ENCODE assay signal across 12 mouse cellular contexts in genomic region chr8:77044849-77045248, GRCm38 (mm10).
A peak's percentile ranks its signal among the peaks of the same experiment; 100 is the strongest.
DNase-seq lines count a peak whose midpoint lies in the region; ATAC-seq and TF ChIP-seq lines count a peak whose summit lies in the region.
"Had no signal": no experiment of that assay in that cellular context is flagged by ENCODE, and none has a peak within 500 bp of the region (broad histone marks: within the 10 kb centered on the region; RNA-seq: fewer than 3 reads in every experiment).

No protein-coding gene starts in this region.

- H3K9me3 ChIP-seq in MEL (replicated peaks; ENCODE audit: insufficient read depth, low read length): no peaks in the 10 kb centered on the region
- no peaks in the 10 kb centered on the region for H3K9me3 ChIP-seq in liver, embryonic 15.5 days (replicated peaks)
- H3K9me3 ChIP-seq: heart, embryonic 15.5 days had no signal

- no peak for TF ChIP-seq POLR2A in MEL (IDR thresholded peaks at IDR 0.05; ENCODE audit: control insufficient read depth in 1 of 2, insufficient read depth in 1 of 2, low read depth in 1 of 2, low read length in 2 of 2, poor library complexity in 1 of 2)

- no peak for TF ChIP-seq CTCF in MEL (IDR thresholded peaks at IDR 0.05 in 2 of 3, conservative IDR thresholded peaks at IDR 0.05 in 1 of 3; ENCODE audit: control insufficient read depth in 1 of 3, insufficient read depth in 1 of 3, low read depth in 2 of 3, low read length in 3 of 3, poor library complexity in 1 of 3, severe bottlenecking in 1 of 3)

- H3K9ac ChIP-seq in MEL (ENCODE audit: control insufficient read depth, low read depth, low read length, poor library complexity, severe bottlenecking): 0 out of 2 replicates have a peak overlapping the region, but pooled peaks have one; percentile 22
- H3K9ac ChIP-seq in liver, embryonic 15.5 days: no peak overlapping the region
- H3K9ac ChIP-seq: heart, embryonic 15.5 days had no signal

- H3K27ac ChIP-seq in MEL (ENCODE audit: control insufficient read depth, low read depth, low read length): 0 out of 2 replicates have a peak overlapping the region, but pooled peaks have one; percentile 23
- H3K27ac ChIP-seq in liver, embryonic 15.5 days (replicated peaks): peak overlapping the region; percentile 48; the same call in 1 of the 2 replicates
- H3K27ac ChIP-seq: heart, embryonic 15.5 days had no signal

- peaks cover 0 to 11% of the 10 kb centered on the region in 2 experiments; a peak in 2 of 4 replicates for H3K36me3 ChIP-seq in MEL (ENCODE audit: control insufficient read depth in 1 of 2, insufficient read depth in 2 of 2, low read length in 2 of 2)
- H3K36me3 ChIP-seq in liver, embryonic 15.5 days (replicated peaks): no peaks in the 10 kb centered on the region
- H3K36me3 ChIP-seq: heart, embryonic 15.5 days had no signal

- no peaks in the 10 kb centered on the region for H3K79me2 ChIP-seq in MEL (ENCODE audit: control insufficient read depth, insufficient read depth, low read length, poor library complexity)

- intact Hi-C loops in heart, postnatal 14 days (cut with DNase I): loop anchor here (5.0 kb wide), 1 partner anchor 143 kb away; no protein-coding TSS in a partner anchor
- intact Hi-C loops in left cerebral cortex, postnatal 25 days (cut with DNase I): no loop called here

- peaks cover 11 to 13% of the 10 kb centered on the region in 2 experiments for H3K4me1 ChIP-seq in MEL (ENCODE audit: control insufficient read depth in 1 of 2, insufficient read depth in 2 of 2, low read length in 2 of 2)
- H3K4me1 ChIP-seq in liver, embryonic 15.5 days (replicated peaks): peaks cover 23% of the 10 kb centered on the region
- H3K4me1 ChIP-seq: heart, embryonic 15.5 days had no signal

- peak; percentile 82 to 95 for TF ChIP-seq EP300 in MEL (IDR thresholded peaks at IDR 0.05; ENCODE audit: low read depth in 1 of 2, low read length in 2 of 2)

- H3K27me3 ChIP-seq in MEL (ENCODE audit: control insufficient read depth in 1 of 2, insufficient read depth in 2 of 2, low read length in 2 of 2): no peaks in the 10 kb centered on the region
- H3K27me3 ChIP-seq in liver, embryonic 15.5 days: no peaks in the 10 kb centered on the region
- H3K27me3 ChIP-seq: heart, embryonic 15.5 days had no signal

- peak overlapping the region; percentile 23; the same call in 1 of the 2 replicates for H3K4me2 ChIP-seq in liver, embryonic 15.5 days
- H3K4me2 ChIP-seq: heart, embryonic 15.5 days had no signal

- ATAC-seq in liver, embryonic 15.5 days (ENCODE audit: insufficient read depth): peak; percentile 99
- ATAC-seq: forebrain, embryonic 14.5 days had no signal

- peak overlapping the region in 1 of 2 experiments; percentile 5; a peak in 1 of 4 replicates for H3K4me3 ChIP-seq in MEL (ENCODE audit: control insufficient read depth in 1 of 2, insufficient read depth in 1 of 2, low read depth in 2 of 2, low read length in 2 of 2)
- no peak overlapping the region for H3K4me3 ChIP-seq in liver, embryonic 15.5 days (replicated peaks)
- H3K4me3 ChIP-seq: heart, embryonic 15.5 days had no signal

- no peak for TF ChIP-seq RAD21 in MEL (IDR thresholded peaks at IDR 0.05; ENCODE audit: low read depth, low read length)

- peak; percentile 73 for DNase-seq in MEL (ENCODE audit: low read depth, low spot score)
- peak; percentile 2 for DNase-seq in c-Kit-positive CD71-negative TER-119-negative erythroid progenitor cells, embryonic 14.5 days (ENCODE audit: low read depth)
- peak; percentile 30 to 32 for DNase-seq in heart, postnatal 14 days
- DNase-seq in left cerebral cortex, postnatal 25 days (ENCODE audit: low spot score in 2 of 2): no peak
- DNase-seq in thymus, postnatal 10 days (ENCODE audit: low spot score in 2 of 2): no peak
- no peak for DNase-seq in frontal cortex, postnatal 36 days (ENCODE audit: low spot score in 2 of 2)
- DNase-seq: cerebellum, adult 18-20 months; kidney, adult 9 months; lung, postnatal 10 days had no signal

- 15% methylated on average over 12 of the region's 12 CpGs for WGBS in liver, embryonic 15.5 days (ENCODE audit: insufficient replicate concordance)

TF ChIP-seq in MEL, 35 proteins besides CTCF, POLR2A, EP300 and RAD21:
- 0 out of 2 replicates have a peak, but pooled peaks have one; percentile 31 for TF ChIP-seq ELF1 (IDR thresholded peaks at IDR 0.05; ENCODE audit: low read depth, low read length)
- TF ChIP-seq MAFK (IDR thresholded peaks at IDR 0.05; ENCODE audit: borderline replicate concordance, low read depth, low read length): peak; percentile 18; the same call in 1 of the 2 replicates
- TF ChIP-seq NRF1 (IDR thresholded peaks at IDR 0.05; ENCODE audit: insufficient read depth, low read depth, low read length, poor library complexity, severe bottlenecking): no peak; the same call in 1 of the 2 replicates
- TF ChIP-seq USF2 (IDR thresholded peaks at IDR 0.05; ENCODE audit: borderline replicate concordance in 1 of 2, insufficient read depth in 1 of 2, low read depth in 1 of 2, low read length in 2 of 2): 0 out of 4 replicates have a peak, but pooled peaks of 1 of the 2 experiments have one; percentile 27
- peak; percentile 97 for TF ChIP-seq MYC (IDR thresholded peaks at IDR 0.05; ENCODE audit: low read depth, low read length)
- no peak for TF ChIP-seq SMC3 (IDR thresholded peaks at IDR 0.05; ENCODE audit: low read depth, low read length)
- TF ChIP-seq KAT2A (conservative IDR thresholded peaks at IDR 0.05; ENCODE audit: low read depth, low read length): no peak; the same call in 1 of the 2 replicates
- TF ChIP-seq MEF2A (IDR thresholded peaks at IDR 0.05; ENCODE audit: extremely low read depth, insufficient replicate concordance, low read depth, low read length, poor library complexity, severe bottlenecking): peak; percentile 50; the same call in 1 of the 2 replicates
- peak; percentile 98 for TF ChIP-seq MXI1 (IDR thresholded peaks at IDR 0.05; ENCODE audit: low read depth, low read length)
- TF ChIP-seq ZNF384 (IDR thresholded peaks at IDR 0.05; ENCODE audit: low read depth, low read length): no peak
- peak; percentile 100 for TF ChIP-seq BHLHE40 (IDR thresholded peaks at IDR 0.05; ENCODE audit: borderline replicate concordance, low read depth, low read length)
- peak; percentile 93 for TF ChIP-seq ETS1 (IDR thresholded peaks at IDR 0.05; ENCODE audit: low read depth, low read length)
- TF ChIP-seq USF1 (IDR thresholded peaks at IDR 0.05; ENCODE audit: low read depth, low read length): peak; percentile 84
- TF ChIP-seq ZC3H11A (IDR thresholded peaks at IDR 0.05; ENCODE audit: low read depth, low read length): no peak
- peak; percentile 95 for TF ChIP-seq GATA1 (IDR thresholded peaks at IDR 0.05; ENCODE audit: low read depth, low read length)
- TF ChIP-seq MAZ (IDR thresholded peaks at IDR 0.05; ENCODE audit: low read depth, low read length): no peak
- peak; percentile 68; the same call in 1 of the 2 replicates for TF ChIP-seq RCOR1 (IDR thresholded peaks at IDR 0.05; ENCODE audit: low read depth, low read length)
- TF ChIP-seq SIN3A (IDR thresholded peaks at IDR 0.05; ENCODE audit: low read length): peak; percentile 75
- peak; percentile 97 for TF ChIP-seq TCF12 (IDR thresholded peaks at IDR 0.05; ENCODE audit: low read depth, low read length)
- peak; percentile 98 for TF ChIP-seq MAX (IDR thresholded peaks at IDR 0.05; ENCODE audit: low read length)
- peak; percentile 81 for TF ChIP-seq TAL1 (IDR thresholded peaks at IDR 0.05; ENCODE audit: low read length)

Comparison
In these comparisons a context has a peak if more than half of its experiments do, and no peak if none do; other contexts are left out.
1. DNase-seq: peak in MEL (single experiment), c-Kit-positive CD71-negative TER-119-negative erythroid progenitor cells, embryonic 14.5 days (single experiment) and heart, postnatal 14 days (2 of 2); none in left cerebral cortex, postnatal 25 days (0 of 2), thymus, postnatal 10 days (0 of 2) and frontal cortex, postnatal 36 days (0 of 2).